Mouse (Mus musculus) testis, adult 2 months (tissue): ENCODE measurements around the gene Cdh23.

Experiments used
- CTCF ChIP-seq: fragments of 200-500 bp; IDR thresholded peaks from 2 replicates; pipeline ENCODE4 v1.5.1; 2012; ENCODE audit warnings: low read depth, mild to moderate bottlenecking, inconsistent platforms, low read length, moderate library complexity; ENCODE audit not compliant: control insufficient read depth, insufficient read depth, insufficient replicate concordance
- POLR2A ChIP-seq: fragments of 200-500 bp; IDR thresholded peaks from 2 replicates; pipeline ENCODE4 v1.6.1; 2012; ENCODE audit warnings: low read depth, mild to moderate bottlenecking, inconsistent platforms, low read length, moderate library complexity; ENCODE audit not compliant: control insufficient read depth

DNA sequence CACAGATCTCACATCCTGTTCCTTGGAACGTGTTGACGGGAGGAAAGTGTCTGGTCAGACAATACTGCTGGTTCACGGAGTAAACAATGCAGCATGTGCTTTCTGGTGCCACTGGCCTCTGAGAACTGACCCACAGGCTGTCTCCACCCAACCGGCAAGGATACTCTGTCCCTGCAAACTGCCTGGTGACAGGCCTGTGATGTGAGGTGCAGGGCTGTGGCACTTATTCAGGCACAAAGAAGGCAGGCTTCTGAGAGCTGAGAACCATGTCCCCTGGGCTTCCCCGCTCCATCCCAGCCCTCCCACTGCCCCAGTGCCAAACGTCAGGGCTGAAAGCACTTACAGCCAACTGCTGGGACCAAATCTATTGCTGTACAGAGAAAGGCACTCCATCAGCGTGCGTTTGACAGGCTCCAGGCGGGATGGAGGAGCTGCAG lies 137.8 kb downstream of the Cdh23 start:
- TF ChIP-seq CTCF (no peak), POLR2A (no peak)
